9 mouse cellular contexts compared by ENCODE assay signal in genomic region chr5:21139505-21139904, GRCm38 (mm10). TPM values are rescaled to one million over a fixed set of nuclear protein-coding genes. Genes with fewer than 3 reads are reported as not detected.
DNase-seq lines count a peak whose midpoint lies in the region; ATAC-seq and TF ChIP-seq lines count a peak whose summit lies in the region.
"Had no signal": no experiment of that assay in that cellular context is flagged by ENCODE, and none has a peak within 500 bp of the region (broad histone marks: within the 10 kb centered on the region; RNA-seq: fewer than 3 reads in every experiment).

No protein-coding gene starts in this region.

- DNase-seq in adrenal gland, adult 18-20 months (ENCODE audit: low spot score in 2 of 2) = peak; percentile 49 to 63
- DNase-seq in forebrain, embryonic 14.5 days (ENCODE audit: low spot score) = peak; percentile 92
- DNase-seq in layer of hippocampus, postnatal 36 days = peak; percentile 64 to 70
- DNase-seq in midbrain, postnatal 0 days (ENCODE audit: low spot score) = peak; percentile 80
- no peak for DNase-seq in thymus, postnatal 25 days

- TF ChIP-seq CTCF in C2C12 (IDR thresholded peaks at IDR 0.05; ENCODE audit: control insufficient read depth, insufficient read depth, insufficient read length) = no peak
- no peak for TF ChIP-seq CTCF in midbrain, postnatal 0 days (IDR thresholded peaks at IDR 0.05)

- no peaks in the 10 kb centered on the region for H3K79me2 ChIP-seq in C2C12 (ENCODE audit: control insufficient read depth, insufficient read depth)

- WGBS in forebrain, embryonic 14.5 days = 27% methylated on average over 9 of the region's 9 CpGs
- 22% methylated on average over 9 of the region's 9 CpGs for WGBS in heart, embryonic 15.5 days
- WGBS in midbrain, postnatal 0 days = 39% methylated on average over 9 of the region's 9 CpGs

- no peak overlapping the region for H3K9ac ChIP-seq in forebrain, embryonic 14.5 days (ENCODE audit: low read length)
- no peak overlapping the region for H3K9ac ChIP-seq in heart, embryonic 15.5 days
- no peak overlapping the region for H3K9ac ChIP-seq in midbrain, postnatal 0 days (replicated peaks; ENCODE audit: low read length, poor library complexity, severe bottlenecking)
- H3K9ac ChIP-seq: liver, embryonic 15.5 days had no signal

- ATAC-seq in forebrain, embryonic 14.5 days = peak; percentile 98
- ATAC-seq in heart, embryonic 15.5 days (replicated peaks; ENCODE audit: insufficient number of reproducible peaks, insufficient read depth, low FRiP score, low read depth) = peak; percentile 92
- ATAC-seq in midbrain, postnatal 0 days (ENCODE audit: low FRiP score) = no peak; the same call in 1 of the 2 replicates
- ATAC-seq in activated CD4-positive, CD25-positive, alpha-beta regulatory T cell, adult 4 months = no peak

- no peaks in the 10 kb centered on the region for H3K36me3 ChIP-seq in C2C12 (ENCODE audit: control insufficient read depth, insufficient read depth)
- no peaks in the 10 kb centered on the region for H3K36me3 ChIP-seq in forebrain, embryonic 14.5 days (ENCODE audit: control insufficient read depth, insufficient read depth, low read length)
- H3K36me3 ChIP-seq in heart, embryonic 15.5 days = no peaks in the 10 kb centered on the region
- H3K36me3 ChIP-seq in midbrain, postnatal 0 days (ENCODE audit: insufficient read depth, low read length) = no peaks in the 10 kb centered on the region
- H3K36me3 ChIP-seq: liver, embryonic 15.5 days had no signal

- H3K27ac ChIP-seq in forebrain, embryonic 14.5 days (ENCODE audit: low read depth, low read length) = peak overlapping the region; percentile 46; the same call in 1 of the 2 replicates
- peak overlapping the region; percentile 91 for H3K27ac ChIP-seq in heart, embryonic 15.5 days
- no peak overlapping the region for H3K27ac ChIP-seq in midbrain, postnatal 0 days (ENCODE audit: low read depth, low read length)
- H3K27ac ChIP-seq: liver, embryonic 15.5 days had no signal

- H3ac ChIP-seq in C2C12 (ENCODE audit: control insufficient read depth, insufficient read length, low read depth) = no peak overlapping the region

- H3K79me3 ChIP-seq in C2C12 (ENCODE audit: low read depth) = no peaks in the 10 kb centered on the region

- no peaks in the 10 kb centered on the region for H3K27me3 ChIP-seq in C2C12 (ENCODE audit: control insufficient read depth, insufficient read depth, insufficient read length)
- no peaks in the 10 kb centered on the region for H3K27me3 ChIP-seq in forebrain, embryonic 14.5 days (replicated peaks; ENCODE audit: control insufficient read depth, insufficient read depth, low read length)
- no peaks in the 10 kb centered on the region for H3K27me3 ChIP-seq in heart, embryonic 15.5 days
- no peaks in the 10 kb centered on the region for H3K27me3 ChIP-seq in midbrain, postnatal 0 days (ENCODE audit: insufficient read depth, low read length)
- H3K27me3 ChIP-seq: liver, embryonic 15.5 days had no signal

- H3K9me3 ChIP-seq in forebrain, embryonic 14.5 days (replicated peaks; ENCODE audit: control insufficient read depth, low read length) = no peaks in the 10 kb centered on the region
- H3K9me3 ChIP-seq in heart, embryonic 15.5 days (replicated peaks) = no peaks in the 10 kb centered on the region
- H3K9me3 ChIP-seq in midbrain, postnatal 0 days (ENCODE audit: low read length) = no peaks in the 10 kb centered on the region
- H3K9me3 ChIP-seq: liver, embryonic 15.5 days had no signal

- no peak overlapping the region for H3K4me3 ChIP-seq in C2C12 (ENCODE audit: insufficient read depth, poor library complexity, severe bottlenecking)
- H3K4me3 ChIP-seq in forebrain, embryonic 14.5 days (ENCODE audit: low read depth, low read length) = no peak overlapping the region
- H3K4me3 ChIP-seq in heart, embryonic 15.5 days = peak overlapping the region; percentile 16
- H3K4me3 ChIP-seq in midbrain, postnatal 0 days (ENCODE audit: low read depth, low read length) = no peak overlapping the region
- H3K4me3 ChIP-seq: liver, embryonic 15.5 days had no signal

- H3K4me1 ChIP-seq in forebrain, embryonic 14.5 days (ENCODE audit: control insufficient read depth, insufficient read depth, low read length) = no peaks in the 10 kb centered on the region
- peaks cover 32% of the 10 kb centered on the region for H3K4me1 ChIP-seq in heart, embryonic 15.5 days (replicated peaks)
- no peaks in the 10 kb centered on the region for H3K4me1 ChIP-seq in midbrain, postnatal 0 days (ENCODE audit: insufficient read depth, low read length)

- H3K4me2 ChIP-seq in forebrain, embryonic 14.5 days (ENCODE audit: low read length) = no peak overlapping the region
- peak overlapping the region; percentile 38 for H3K4me2 ChIP-seq in heart, embryonic 15.5 days
- no peak overlapping the region for H3K4me2 ChIP-seq in midbrain, postnatal 0 days (ENCODE audit: low read depth, low read length, poor library complexity, severe bottlenecking)
- H3K4me2 ChIP-seq: liver, embryonic 15.5 days had no signal

TF ChIP-seq in C2C12, 6 proteins besides CTCF, POLR2A, EP300 and RAD21:
- peak; percentile 97 for TF ChIP-seq USF1 (IDR thresholded peaks at IDR 0.05; ENCODE audit: low read depth)
- no peak for TF ChIP-seq MYOG (IDR thresholded peaks at IDR 0.05; ENCODE audit: control insufficient read depth, extremely low read depth, insufficient read length)
- TF ChIP-seq MAX (IDR thresholded peaks at IDR 0.05) = peak; percentile 63

RNA-seq across cellular contexts. Expression of gene Gsap, which starts 46.5 kb away (rescaled TPM):
- polyA plus RNA-seq in C2C12 (2012; fragmentation: generic; extraction: Trizol) = 4.5 TPM
- total RNA-seq in adrenal gland, adult 18-20 months (2021) = 1 to 10 TPM; 5.0 TPM
- polyA plus RNA-seq in forebrain, embryonic 14.5 days (2014; fragmentation: Nextera tagmentation; extraction: Ambion mirVana) = 7.7 and 8.8 TPM in 2 replicates
- 1.8 and 2.5 TPM in 2 replicates for polyA plus RNA-seq in heart, embryonic 15.5 days (2015; fragmentation: Nextera tagmentation; extraction: Ambion mirVana)
- total RNA-seq in layer of hippocampus, postnatal 36 days (2021) = 1 to 10 TPM; 7.6 to 8.6 TPM
- total RNA-seq in midbrain, postnatal 0 days (2014; rRNA removed) = 7.2 and 8.2 TPM in 2 replicates
- 5.3 and 5.6 TPM in 2 replicates for polyA plus RNA-seq in midbrain, postnatal 0 days (2015; fragmentation: Nextera tagmentation; extraction: Ambion mirVana)
- 10 to 100 TPM; 36.6 to 38.8 TPM for polyA plus RNA-seq in activated CD4-positive, CD25-positive, alpha-beta regulatory T cell, adult 4 months (2017; shearing (Covaris generic))

Comparison
In these comparisons a context has a peak if more than half of its experiments do, and no peak if none do; other contexts are left out.
1. ATAC-seq: peak in forebrain, embryonic 14.5 days (single experiment) and heart, embryonic 15.5 days (single experiment); none in midbrain, postnatal 0 days (single experiment) and activated CD4-positive, CD25-positive, alpha-beta regulatory T cell, adult 4 months (single experiment).